20 mouse cellular contexts compared by ENCODE assay signal in genomic region chr4:89391463-89392308, GRCm38 (mm10).
DNase-seq lines count a peak whose midpoint lies in the region; TF ChIP-seq lines count a peak whose summit lies in the region.
"Had no signal": no experiment of that assay in that cellular context is flagged by ENCODE, and none has a peak within 500 bp of the region (broad histone marks: within the 10 kb centered on the region; RNA-seq: fewer than 3 reads in every experiment).

No protein-coding gene starts in this region.

- peaks cover 16% of the 10 kb centered on the region for H3K79me2 ChIP-seq in CH12.LX (replicated peaks; ENCODE audit: control insufficient read depth, extremely low read depth, insufficient read depth, poor library complexity, severe bottlenecking)

- peak overlapping the region; percentile 99 for H3K27ac ChIP-seq in CH12.LX (ENCODE audit: insufficient read depth, low read depth)
- no peak overlapping the region for H3K27ac ChIP-seq in gastrocnemius, adult 2 months
- H3K27ac ChIP-seq: embryonic facial prominence, embryonic 13.5 days; embryonic facial prominence, embryonic 15.5 days; forebrain, embryonic 13.5 days; forebrain, embryonic 15.5 days had no signal

- peak overlapping the region; percentile 74 for H3K4me2 ChIP-seq in CH12.LX (ENCODE audit: insufficient read depth, low read depth, poor library complexity, severe bottlenecking)
- H3K4me2 ChIP-seq: embryonic facial prominence, embryonic 13.5 days; embryonic facial prominence, embryonic 15.5 days; forebrain, embryonic 13.5 days; forebrain, embryonic 15.5 days had no signal

- H3K9ac ChIP-seq in CH12.LX (ENCODE audit: insufficient read depth, low read depth) = peak overlapping the region; percentile 81
- H3K9ac ChIP-seq: embryonic facial prominence, embryonic 13.5 days; embryonic facial prominence, embryonic 15.5 days; forebrain, embryonic 13.5 days; forebrain, embryonic 15.5 days; forebrain, postnatal 0 days had no signal

- dilution Hi-C loops in CH12.LX (cut with MboI; ENCODE audit: extremely low pct_ligation_motif_present, extremely low pct_unique_long_range_greater_than_20kb, low sequenced_read_pairs) = no loop called here

- no peaks in the 10 kb centered on the region for H3K27me3 ChIP-seq in CH12.LX (replicated peaks)
- H3K27me3 ChIP-seq: embryonic facial prominence, embryonic 13.5 days; embryonic facial prominence, embryonic 15.5 days; forebrain, embryonic 13.5 days; forebrain, embryonic 15.5 days had no signal

- in situ Hi-C loops in CH12.LX (cut with MboI; ENCODE audit: low pct_ligation_motif_present, low pct_unique_long_range_greater_than_20kb, low sequenced_read_pairs) = no loop called here

- H3K36me3 ChIP-seq in CH12.LX (replicated peaks in 1 of 2; ENCODE audit: control insufficient read depth in 1 of 2, insufficient read depth in 1 of 2, low read length in 1 of 2) = peaks cover 17 to 52% of the 10 kb centered on the region in 2 experiments
- H3K36me3 ChIP-seq: embryonic facial prominence, embryonic 13.5 days; embryonic facial prominence, embryonic 15.5 days; forebrain, embryonic 15.5 days; G1E had no signal

- TF ChIP-seq POLR2A in CH12.LX (IDR thresholded peaks at IDR 0.05; ENCODE audit: low read depth, low read length) = no peak; the same call in 1 of the 2 replicates

- H3K4me3 ChIP-seq in CH12.LX (replicated peaks in 1 of 3; ENCODE audit: low read depth in 2 of 3, low read length in 2 of 3, poor library complexity in 1 of 3) = no peak overlapping the region
- H3K4me3 ChIP-seq in gastrocnemius, adult 2 months = no peak overlapping the region
- H3K4me3 ChIP-seq: embryonic facial prominence, embryonic 13.5 days; embryonic facial prominence, embryonic 15.5 days; forebrain, embryonic 13.5 days; forebrain, embryonic 15.5 days had no signal

- no peak for DNase-seq in CH12.LX (ENCODE audit: extremely low read depth)
- peak; percentile 34 for DNase-seq in NIH3T3 (ENCODE audit: low read depth)
- peak; percentile 9 for DNase-seq in induced T-regulatory cell, adult 2 months (ENCODE audit: low read depth)
- no peak for DNase-seq in cerebellum, postnatal 14 days
- DNase-seq in gastrocnemius, adult 2 months = no peak
- DNase-seq: adrenal gland, adult 2 months; adrenal gland, postnatal 10 days; adrenal gland, postnatal 25 days; cerebellum, adult 11-12 months; cerebellum, adult 2 months; cerebellum, adult 9-10 months; cerebellum, postnatal 10 days; cerebellum, postnatal 36 days; embryo, embryonic 11 days; forebrain, postnatal 0 days had no signal

- TF ChIP-seq EP300 in CH12.LX (IDR thresholded peaks at IDR 0.05; ENCODE audit: low read length) = peak; percentile 92

- peaks cover 38 to 86% of the 10 kb centered on the region in 2 experiments for H3K4me1 ChIP-seq in CH12.LX (ENCODE audit: control insufficient read depth in 1 of 2, insufficient read depth in 2 of 2)
- H3K4me1 ChIP-seq: embryonic facial prominence, embryonic 13.5 days; embryonic facial prominence, embryonic 15.5 days; forebrain, embryonic 13.5 days; forebrain, embryonic 15.5 days had no signal

- TF ChIP-seq RAD21 in CH12.LX (IDR thresholded peaks at IDR 0.05; ENCODE audit: low read depth, low read length) = no peak; the same call in 1 of the 2 replicates

- intact Hi-C loops in gastrocnemius, adult 2 months (cut with DNase I) = no loop called here

- no peak for TF ChIP-seq CTCF in CH12.LX (conservative IDR thresholded peaks at IDR 0.05 in 1 of 2, IDR thresholded peaks at IDR 0.05 in 1 of 2; ENCODE audit: low read depth in 2 of 2, low read length in 2 of 2)
- no peak for TF ChIP-seq CTCF in gastrocnemius, adult 2 months (IDR thresholded peaks at IDR 0.05)

- peaks cover 3% of the 10 kb centered on the region for H3K9me3 ChIP-seq in CH12.LX (replicated peaks; ENCODE audit: low read length)
- H3K9me3 ChIP-seq: embryonic facial prominence, embryonic 13.5 days; embryonic facial prominence, embryonic 15.5 days; forebrain, embryonic 13.5 days; forebrain, embryonic 15.5 days had no signal

TF ChIP-seq in CH12.LX, 34 proteins besides CTCF, POLR2A, EP300 and RAD21:
- TF ChIP-seq JUND (conservative IDR thresholded peaks at IDR 0.05; ENCODE audit: low read depth, low read length) = peak; percentile 80
- TF ChIP-seq MAZ (IDR thresholded peaks at IDR 0.05; ENCODE audit: low read depth, low read length) = no peak
- TF ChIP-seq ELF1 (IDR thresholded peaks at IDR 0.05; ENCODE audit: low read depth, low read length) = peak; percentile 56; the same call in 1 of the 2 replicates
- no peak for TF ChIP-seq HCFC1 (IDR thresholded peaks at IDR 0.05; ENCODE audit: low read depth, low read length)
- peak; percentile 87; the same call in 1 of the 2 replicates for TF ChIP-seq MEF2A (IDR thresholded peaks at IDR 0.05; ENCODE audit: borderline replicate concordance, low read depth, low read length)
- TF ChIP-seq IRF4 (IDR thresholded peaks at IDR 0.05; ENCODE audit: low read depth, low read length) = peak; percentile 94
- peak; percentile 82 for TF ChIP-seq TCF12 (IDR thresholded peaks at IDR 0.05; ENCODE audit: low read depth, low read length)
- TF ChIP-seq USF2 (conservative IDR thresholded peaks at IDR 0.05; ENCODE audit: low read depth, low read length) = no peak
- peak; percentile 66; the same call in 1 of the 2 replicates for TF ChIP-seq RCOR1 (conservative IDR thresholded peaks at IDR 0.05; ENCODE audit: low read depth, low read length)
- TF ChIP-seq CHD1 (IDR thresholded peaks at IDR 0.05; ENCODE audit: low read depth, low read length) = peak; percentile 87
- peak; percentile 73; the same call in 1 of the 2 replicates for TF ChIP-seq MAFK (IDR thresholded peaks at IDR 0.05; ENCODE audit: insufficient replicate concordance, low read length)
- peak; percentile 80 for TF ChIP-seq BHLHE40 (IDR thresholded peaks at IDR 0.05; ENCODE audit: low read depth, low read length)
- TF ChIP-seq PAX5 (IDR thresholded peaks at IDR 0.05; ENCODE audit: low read length) = no peak
- TF ChIP-seq SIN3A (IDR thresholded peaks at IDR 0.05; ENCODE audit: low read length) = peak; percentile 57; the same call in 1 of the 2 replicates
- no peak for TF ChIP-seq MYC (IDR thresholded peaks at IDR 0.05; ENCODE audit: low read depth, low read length)
- TF ChIP-seq KAT2A (IDR thresholded peaks at IDR 0.05; ENCODE audit: insufficient replicate concordance, low read length) = no peak
- peak; percentile 31; the same call in 1 of the 2 replicates for TF ChIP-seq E2F4 (IDR thresholded peaks at IDR 0.05; ENCODE audit: insufficient replicate concordance, low read depth, low read length)
- TF ChIP-seq ZNF384 (IDR thresholded peaks at IDR 0.05; ENCODE audit: low read depth, low read length) = peak; percentile 76
- TF ChIP-seq MAX (IDR thresholded peaks at IDR 0.05; ENCODE audit: low read length) = no peak
- TF ChIP-seq MXI1 (IDR thresholded peaks at IDR 0.05; ENCODE audit: low read depth, low read length) = no peak
- no peak for TF ChIP-seq SMC3 (IDR thresholded peaks at IDR 0.05; ENCODE audit: low read depth, low read length)
- TF ChIP-seq CHD2 (IDR thresholded peaks at IDR 0.05; ENCODE audit: low read length) = no peak
- no peak for TF ChIP-seq UBTF (IDR thresholded peaks at IDR 0.05; ENCODE audit: low read depth, low read length)
- peak; percentile 71 for TF ChIP-seq JUN (IDR thresholded peaks at IDR 0.05; ENCODE audit: insufficient read depth, low read depth, low read length)
- TF ChIP-seq TBP (conservative IDR thresholded peaks at IDR 0.05; ENCODE audit: low read depth, low read length) = no peak
- no peak for TF ChIP-seq USF1 (IDR thresholded peaks at IDR 0.05; ENCODE audit: low read depth, low read length)
- no peak for TF ChIP-seq ZKSCAN1 (IDR thresholded peaks at IDR 0.05; ENCODE audit: borderline replicate concordance, low read depth, low read length)
- TF ChIP-seq NELFE (IDR thresholded peaks at IDR 0.05; ENCODE audit: low read depth, low read length) = no peak
- TF ChIP-seq GABPA (IDR thresholded peaks at IDR 0.05; ENCODE audit: insufficient replicate concordance, low read depth, low read length) = no peak
- peak; percentile 8; the same call in 1 of the 2 replicates for TF ChIP-seq ZMIZ1 (IDR thresholded peaks at IDR 0.05; ENCODE audit: low read depth, low read length)
- no peak for TF ChIP-seq NRF1 (IDR thresholded peaks at IDR 0.05; ENCODE audit: low read depth, low read length)
- TF ChIP-seq POLR2AphosphoS2 (IDR thresholded peaks at IDR 0.05; ENCODE audit: low read depth, low read length) = peak; percentile 85
- TF ChIP-seq ZC3H11A (IDR thresholded peaks at IDR 0.05; ENCODE audit: low read depth, low read length) = no peak
- peak; percentile 78; the same call in 1 of the 2 replicates for TF ChIP-seq ETS1 (conservative IDR thresholded peaks at IDR 0.05; ENCODE audit: low read depth, low read length)

Comparison
In these comparisons a context has a peak if more than half of its experiments do, and no peak if none do; other contexts are left out.
1. DNase-seq: peak in NIH3T3 (single experiment) and induced T-regulatory cell, adult 2 months (single experiment); none in CH12.LX (single experiment), cerebellum, postnatal 14 days (0 of 2) and gastrocnemius, adult 2 months (single experiment).